In genomic region chr1:92473165-92474041, GRCm38 (mm10) we compare ENCODE assay signal across 7 mouse cellular contexts. TPM values are rescaled to one million over a fixed set of nuclear protein-coding genes. Genes with fewer than 3 reads are reported as not detected.
A peak's percentile ranks its signal among the peaks of the same experiment; 100 is the strongest.
DNase-seq lines count a peak whose midpoint lies in the region; ATAC-seq and TF ChIP-seq lines count a peak whose summit lies in the region.

Ndufa10 (minus strand) TSS chr1:92473860.

- DNase-seq in adrenal gland, postnatal 10 days: peak; percentile 97
- peak; percentile 96 for DNase-seq in embryonic facial prominence, embryonic 10.5 days (ENCODE audit: low spot score)
- DNase-seq in gonadal fat pad, adult 2 months (ENCODE audit: low read depth): peak; percentile 50
- DNase-seq in left cerebral cortex, postnatal 4 days: peak; percentile 95

- H3K4me3 ChIP-seq in embryonic facial prominence, embryonic 10.5 days: peak within 1 kb of the TSS; percentile 95
- H3K4me3 ChIP-seq in intestine, postnatal 0 days (ENCODE audit: low read depth, low read length): peak within 1 kb of the TSS; percentile 84
- peak within 1 kb of the TSS; percentile 84 for H3K4me3 ChIP-seq in midbrain, embryonic 12.5 days
- H3K4me3 ChIP-seq in small intestine, adult 2 months (ENCODE audit: low read depth, low read length): peak within 1 kb of the TSS; percentile 81

- WGBS in embryonic facial prominence, embryonic 10.5 days: under 1% methylated on average over 67 of the region's 67 CpGs
- WGBS in intestine, postnatal 0 days: under 1% methylated on average over 67 of the region's 67 CpGs
- WGBS in midbrain, embryonic 12.5 days: 1% methylated on average over 65 of the region's 67 CpGs
- WGBS in small intestine, adult 2 months: under 1% methylated on average over 67 of the region's 67 CpGs

- TF ChIP-seq POLR2A in small intestine, adult 2 months (IDR thresholded peaks at IDR 0.05; ENCODE audit: low read depth, low read length): peak; percentile 57

- intact Hi-C loops in left cerebral cortex, postnatal 4 days (cut with DNase I): loop anchor here (5.0 kb wide), 1 partner anchor 139 kb away; no protein-coding TSS in a partner anchor

- peaks cover 29% of the 10 kb centered on the region for H3K36me3 ChIP-seq in embryonic facial prominence, embryonic 10.5 days (replicated peaks)
- H3K36me3 ChIP-seq in intestine, postnatal 0 days (ENCODE audit: control insufficient read depth, insufficient read depth): peaks cover 25% of the 10 kb centered on the region
- H3K36me3 ChIP-seq in midbrain, embryonic 12.5 days: peaks cover 24% of the 10 kb centered on the region
- H3K36me3 ChIP-seq in small intestine, adult 2 months (ENCODE audit: control insufficient read depth, insufficient read depth, low read length): peaks cover 18% of the 10 kb centered on the region

- H3K27ac ChIP-seq in embryonic facial prominence, embryonic 10.5 days (replicated peaks): peak within 1 kb of the TSS; percentile 91
- peak within 1 kb of the TSS; percentile 88 for H3K27ac ChIP-seq in intestine, postnatal 0 days (ENCODE audit: low read depth, low read length)
- peak within 1 kb of the TSS; percentile 54 for H3K27ac ChIP-seq in midbrain, embryonic 12.5 days (replicated peaks)
- peak within 1 kb of the TSS; percentile 54 for H3K27ac ChIP-seq in small intestine, adult 2 months (ENCODE audit: insufficient read depth, low read depth, low read length)

- no peak for TF ChIP-seq CTCF in intestine, postnatal 0 days (IDR thresholded peaks at IDR 0.05; ENCODE audit: low read depth)
- TF ChIP-seq CTCF in small intestine, adult 2 months (IDR thresholded peaks at IDR 0.05; ENCODE audit: extremely low read depth, insufficient read length, insufficient replicate concordance, low read depth, low read length): no peak

- no peaks in the 10 kb centered on the region for H3K27me3 ChIP-seq in embryonic facial prominence, embryonic 10.5 days (replicated peaks; ENCODE audit: low read depth, poor library complexity, severe bottlenecking)
- 0 out of 2 replicates have a peak, but pooled peaks cover 3% of the 10 kb centered on the region for H3K27me3 ChIP-seq in intestine, postnatal 0 days (replicated peaks; ENCODE audit: control insufficient read depth, insufficient read depth, low read length)
- 0 out of 2 replicates have a peak, but pooled peaks cover 3% of the 10 kb centered on the region for H3K27me3 ChIP-seq in midbrain, embryonic 12.5 days
- no peaks in the 10 kb centered on the region for H3K27me3 ChIP-seq in small intestine, adult 2 months (ENCODE audit: control insufficient read depth, insufficient read depth, low read length)

- H3K4me1 ChIP-seq in embryonic facial prominence, embryonic 10.5 days: peaks cover 16% of the 10 kb centered on the region
- no peaks in the 10 kb centered on the region for H3K4me1 ChIP-seq in intestine, postnatal 0 days (replicated peaks; ENCODE audit: control insufficient read depth, insufficient read depth, low read length)
- H3K4me1 ChIP-seq in midbrain, embryonic 12.5 days: peaks cover 14% of the 10 kb centered on the region
- H3K4me1 ChIP-seq in small intestine, adult 2 months (ENCODE audit: control insufficient read depth, insufficient read depth, insufficient read length, low read length): peaks cover 5% of the 10 kb centered on the region; the same call in 1 of the 2 replicates

- peak; percentile 93 for ATAC-seq in intestine, postnatal 0 days
- peak; percentile 94 for ATAC-seq in midbrain, embryonic 12.5 days (ENCODE audit: low FRiP score, low read depth)

- H3K9me3 ChIP-seq in embryonic facial prominence, embryonic 10.5 days: no peaks in the 10 kb centered on the region
- H3K9me3 ChIP-seq in intestine, postnatal 0 days (ENCODE audit: control insufficient read depth): no peaks in the 10 kb centered on the region
- H3K9me3 ChIP-seq in midbrain, embryonic 12.5 days: no peaks in the 10 kb centered on the region

- peak within 1 kb of the TSS; percentile 84 for H3K4me2 ChIP-seq in intestine, postnatal 0 days (replicated peaks; ENCODE audit: low read depth)
- peak within 1 kb of the TSS; percentile 89 for H3K4me2 ChIP-seq in midbrain, embryonic 12.5 days (replicated peaks)

- H3K9ac ChIP-seq in intestine, postnatal 0 days (ENCODE audit: low read depth, low read length): peak within 1 kb of the TSS; percentile 95
- peak within 1 kb of the TSS; percentile 95 for H3K9ac ChIP-seq in midbrain, embryonic 12.5 days (replicated peaks)

RNA-seq across cellular contexts. Expression of gene Ndufa10, which starts in this region (rescaled TPM):
- total RNA-seq in adrenal gland, postnatal 10 days (2021): 100 to 1,000 TPM; 653 to 741 TPM
- 319 and 321 TPM in 2 replicates for polyA plus RNA-seq in embryonic facial prominence, embryonic 10.5 days (2016; fragmentation: Nextera tagmentation; extraction: Ambion mirVana)
- polyA plus RNA-seq in gonadal fat pad, adult 2 months (2012; rRNA removed): 112 and 119 TPM in 2 replicates
- polyA plus RNA-seq in intestine, postnatal 0 days (2015; fragmentation: Nextera tagmentation; extraction: Ambion mirVana): 250 and 280 TPM in 2 replicates
- 100 to 1,000 TPM; 161 to 166 TPM for total RNA-seq in left cerebral cortex, postnatal 4 days (2021)
- polyA plus RNA-seq in midbrain, embryonic 12.5 days (2016; fragmentation: Nextera tagmentation; extraction: Ambion mirVana): 225 and 246 TPM in 2 replicates
- 67.2 and 104 TPM in 2 replicates for polyA plus RNA-seq in small intestine, adult 2 months (2012; rRNA removed)

Comparison
In these comparisons a context has a peak if more than half of its experiments do, and no peak if none do; other contexts are left out.
1. Peak in every context shown above with its lines: DNase-seq, ATAC-seq, H3K4me3 ChIP-seq and H3K27ac ChIP-seq.